Mouse (Mus musculus) E14TG2a.4 (cell line): ENCODE measurements at regions not wholly inside any gene's neighbourhood (a gene's known extent, or its start where the extent isn't known, plus 50 kb on each side); places are given as distances from the start of the nearest gene placed in this dataset.

ENCODE experiments used
- H3K27me3 ChIP-seq: 2 replicates; pipeline ENCODE4 v1.6.1; 2014; ENCODE audit warnings: low read length, control low read depth; ENCODE audit not compliant: insufficient read depth
- H3K36me3 ChIP-seq: 2 replicates; pipeline ENCODE4 v1.6.1; 2014; ENCODE audit warnings: low read length, control low read depth; ENCODE audit not compliant: insufficient read depth
- H3K4me1 ChIP-seq: replicated peaks from 2 replicates; pipeline ENCODE4 v1.6.1; 2014; ENCODE audit warnings: low read depth, low read length, control low read depth
- H3K4me3 ChIP-seq: replicated peaks from 2 replicates; pipeline ENCODE4 v1.5.1; 2014; ENCODE audit warnings: mild to moderate bottlenecking, low read length
- H3K9me3 ChIP-seq: 2 replicates; pipeline ENCODE4 v1.6.1; 2014; ENCODE audit warnings: low read length, control low read depth
- CTCF ChIP-seq: conservative IDR thresholded peaks from 2 replicates; pipeline ENCODE4 v1.5.1; 2014; ENCODE audit warnings: low read length
- NANOG ChIP-seq: IDR thresholded peaks from 2 replicates; pipeline ENCODE4 v1.6.1; 2014; ENCODE audit warnings: borderline replicate concordance, low read length, mixed read lengths
- POU5F1 ChIP-seq: IDR thresholded peaks from 2 replicates; pipeline ENCODE4 v1.6.1; 2014; ENCODE audit warnings: low read length, borderline replicate concordance

DNA sequence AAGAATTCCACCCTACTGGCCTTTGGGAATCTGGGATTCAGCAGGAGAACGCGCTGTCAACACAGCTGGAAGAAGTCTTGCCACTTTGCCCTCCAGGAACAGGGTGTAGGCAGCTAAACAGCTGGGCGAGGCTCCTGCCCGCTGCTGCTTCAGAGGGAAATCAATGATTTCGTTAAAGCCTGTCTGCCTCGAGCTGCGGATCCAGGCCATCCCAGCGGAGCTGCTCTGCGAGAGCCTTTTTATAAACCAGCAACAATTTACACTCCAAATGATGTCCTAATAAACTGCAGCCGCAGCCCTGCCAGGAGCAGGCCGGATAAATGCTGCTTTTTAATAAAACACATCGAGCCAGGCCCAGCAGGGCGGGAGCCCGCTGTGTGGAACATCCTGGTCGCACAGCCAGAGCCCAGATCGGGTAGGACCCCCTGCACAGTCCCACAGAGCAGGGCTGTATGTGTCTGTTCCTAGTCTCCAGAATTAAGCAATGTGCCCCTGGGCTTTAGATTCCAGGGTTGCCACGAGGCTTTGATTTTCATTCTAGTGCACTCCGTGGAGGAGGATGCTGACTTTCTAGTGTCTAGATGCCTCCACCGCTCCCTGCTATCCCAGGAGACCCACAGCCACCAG lies 78.6 kb upstream of the Hs3st2 start:
- no peak for TF ChIP-seq POU5F1
- TF ChIP-seq NANOG: no peak
- no peak for TF ChIP-seq CTCF

DNA sequence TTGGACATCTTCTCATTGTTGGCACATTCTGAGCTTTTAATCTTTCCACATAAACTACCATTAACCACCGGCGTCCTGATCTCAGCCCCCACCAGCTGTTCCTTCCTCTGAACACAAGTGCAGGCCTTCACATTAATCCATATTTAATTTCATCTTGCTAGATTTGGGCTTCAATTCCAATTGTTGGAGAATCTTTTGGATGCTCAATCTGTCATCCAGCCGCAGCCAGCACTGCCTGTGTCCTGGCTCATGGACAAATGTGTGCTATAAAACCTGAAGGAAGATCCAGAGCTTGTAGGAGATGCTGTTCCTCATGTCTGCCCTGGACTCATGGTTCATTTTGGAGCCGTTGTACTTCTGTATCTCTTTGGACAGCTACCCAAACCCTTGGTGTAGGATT lies 77.1 kb upstream of the Hs3st2 start:
- no peak for TF ChIP-seq CTCF
- TF ChIP-seq NANOG: no peak
- no peak for TF ChIP-seq POU5F1
- Histone ChIP-seq H3K36me3 (no peaks in the 10 kb centered on the region), H3K4me3 (no peak overlapping the region), H3K9me3 (no peaks in the 10 kb centered on the region), H3K4me1 (peaks cover 7% of the 10 kb centered on the region; the same call in 1 of the 2 replicates), H3K27me3 (peaks cover 17% of the 10 kb centered on the region)

More for the DNA sequence above, 78.6 kb upstream of the Hs3st2 start:
- no peaks in the 10 kb centered on the region for H3K36me3 ChIP-seq
- H3K4me3 ChIP-seq: peak overlapping the region; percentile 57
- H3K27me3 ChIP-seq: peaks cover 17% of the 10 kb centered on the region
- H3K4me1 ChIP-seq: peaks cover 7% of the 10 kb centered on the region; the same call in 1 of the 2 replicates
- H3K9me3 ChIP-seq: no peaks in the 10 kb centered on the region

DNA sequence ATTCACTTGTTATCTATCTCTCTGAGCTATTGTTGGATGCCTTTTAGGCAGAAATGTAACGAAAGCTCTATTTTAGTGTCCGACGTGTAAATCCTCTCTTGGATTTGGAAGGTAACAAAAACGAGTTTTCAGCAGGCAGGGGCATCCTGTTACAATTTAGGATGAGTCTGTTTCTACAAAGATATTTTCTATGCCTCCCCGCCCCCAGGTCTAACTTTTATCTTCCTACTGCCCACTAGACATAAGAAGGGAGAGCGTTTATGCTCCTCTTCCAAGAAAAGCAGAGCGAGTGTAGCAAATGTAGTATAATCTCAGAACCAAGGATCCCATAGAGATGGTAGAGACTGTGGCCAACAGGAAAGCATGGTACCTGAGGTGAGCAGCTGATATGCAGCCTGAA lies 62.4 kb upstream of the Hs3st2 start:
- H3K36me3 ChIP-seq: no peaks in the 10 kb centered on the region
- no peak overlapping the region for H3K4me3 ChIP-seq
- TF ChIP-seq CTCF (no peak), POU5F1 (no peak), NANOG (no peak)
- H3K9me3 ChIP-seq: no peaks in the 10 kb centered on the region
- 0 out of 2 replicates have a peak, but pooled peaks cover 2% of the 10 kb centered on the region for H3K27me3 ChIP-seq
- no peaks in the 10 kb centered on the region for H3K4me1 ChIP-seq

DNA sequence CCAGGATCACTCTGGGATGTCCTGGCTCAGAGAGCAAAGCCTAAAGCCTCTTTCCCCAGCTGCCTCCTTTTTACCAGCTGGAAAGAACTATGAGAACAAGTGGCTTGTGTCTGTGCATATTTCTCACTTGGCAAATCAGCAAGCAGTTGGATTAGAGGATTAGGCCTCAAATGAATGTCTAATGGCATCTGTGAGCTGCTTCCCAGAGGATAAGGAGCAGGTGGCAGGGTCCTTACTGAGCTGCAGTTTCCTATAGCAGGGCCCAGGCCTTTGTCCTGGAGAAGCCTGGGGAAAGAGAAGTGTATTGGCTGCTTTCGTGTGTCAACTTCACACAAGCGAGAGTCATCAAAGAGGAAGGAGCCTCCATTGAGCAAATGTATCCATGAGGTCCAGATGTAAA lies 59.1 kb upstream of the Hs3st2 start:
- Histone ChIP-seq H3K4me3 (no peak overlapping the region), H3K36me3 (no peaks in the 10 kb centered on the region), H3K27me3 (peaks cover 2% of the 10 kb centered on the region; the same call in 1 of the 2 replicates), H3K9me3 (no peaks in the 10 kb centered on the region), H3K4me1 (no peaks in the 10 kb centered on the region)
- TF ChIP-seq CTCF: no peak

DNA sequence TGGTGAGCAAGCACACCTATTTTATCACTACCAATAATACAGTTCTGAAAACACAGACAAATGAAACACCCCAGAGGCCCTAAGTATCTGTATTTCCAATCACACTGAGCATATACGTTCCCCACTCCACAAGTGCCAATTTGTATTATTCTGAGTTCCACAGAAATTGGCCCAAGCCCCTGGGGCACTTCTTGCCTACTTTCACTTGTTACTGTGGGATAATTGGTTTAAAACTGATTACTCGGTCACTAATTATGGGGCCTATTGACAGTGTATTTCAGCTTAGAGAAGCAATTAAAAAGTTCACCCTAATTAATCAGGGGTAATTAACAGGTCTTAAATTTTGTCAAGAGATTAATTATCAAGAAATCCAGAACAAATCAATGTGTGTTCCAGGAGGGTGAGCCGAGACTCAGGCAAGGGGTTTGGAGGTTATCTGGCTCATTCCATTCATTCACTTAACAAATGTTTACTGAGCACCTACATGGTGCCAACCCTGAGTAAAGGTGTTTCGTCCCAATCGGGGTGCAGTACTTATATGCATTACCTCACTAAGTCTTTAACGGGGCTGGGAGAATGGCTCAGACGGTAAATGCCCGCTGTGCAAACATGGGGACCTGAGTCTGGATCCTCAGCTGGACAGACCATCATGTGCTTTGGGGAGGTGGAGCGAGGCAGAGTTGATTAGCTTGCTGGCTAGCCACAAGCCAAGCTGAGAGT lies 56.1 kb upstream of the Hs3st2 start:
- H3K27me3 ChIP-seq: no peaks in the 10 kb centered on the region; the same call in 1 of the 2 replicates
- no peaks in the 10 kb centered on the region for H3K4me1 ChIP-seq
- no peaks in the 10 kb centered on the region for H3K36me3 ChIP-seq
- TF ChIP-seq POU5F1: no peak
- no peak for TF ChIP-seq CTCF
- TF ChIP-seq NANOG: no peak
- H3K9me3 ChIP-seq: no peaks in the 10 kb centered on the region
- no peak overlapping the region for H3K4me3 ChIP-seq

DNA sequence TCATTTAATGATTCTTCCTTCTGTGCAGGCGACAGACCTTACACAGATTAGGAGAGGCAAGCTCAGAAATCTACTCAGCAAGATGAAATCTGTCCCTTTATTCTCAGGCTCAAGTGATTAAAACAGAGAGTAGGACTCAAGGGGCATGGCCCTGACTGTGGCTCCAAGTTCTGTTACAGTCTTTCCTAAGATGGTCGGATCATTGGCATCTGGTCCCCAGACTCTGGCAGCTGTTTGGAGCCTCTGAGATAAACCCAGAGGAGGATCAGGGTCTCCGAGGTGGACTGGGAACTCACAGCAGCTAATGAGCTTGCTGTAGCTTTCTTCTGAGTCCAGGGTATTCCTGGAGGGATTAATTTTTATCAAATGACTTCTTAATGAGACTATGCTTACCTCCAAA lies 51.7 kb upstream of the Hs3st2 start:
- Histone ChIP-seq H3K9me3 (no peaks in the 10 kb centered on the region; the same call in 1 of the 2 replicates), H3K4me3 (no peak overlapping the region), H3K36me3 (no peaks in the 10 kb centered on the region), H3K4me1 (no peaks in the 10 kb centered on the region), H3K27me3 (no peaks in the 10 kb centered on the region; the same call in 1 of the 2 replicates)
- TF ChIP-seq NANOG: no peak
